Mouse (Mus musculus): ENCODE measurements around the gene Gm20855. TPM values are rescaled to one million over a fixed set of nuclear protein-coding genes. Genes with fewer than 3 reads are reported as not detected.
"Not testable (repeated sequence)": the region's sequence is repeated elsewhere in the genome, so short reads cannot be mapped to it uniquely, and the experiment has no call there.

Gm20855 gene
- polyA plus RNA-seq (2015; fragmentation: Nextera tagmentation; extraction: Ambion mirVana): not detected in 2 replicates

- not testable (repeated sequence) for H3K4me3 ChIP-seq (replicated peaks); H3K4me2 ChIP-seq (replicated peaks); H3K9ac ChIP-seq; ATAC-seq (ENCODE audit: insufficient number of reproducible peaks, low FRiP score, low TSS enrichment, low read depth); H3K27ac ChIP-seq (replicated peaks); H3K4me1 ChIP-seq; H3K9me3 ChIP-seq (replicated peaks); H3K27me3 ChIP-seq; H3K36me3 ChIP-seq
- no CpG with 5 or more reads among the region's 6 CpGs for WGBS
Observed at GRCm38 (mm10) chrY:35131733-35132132, at the start of gene Gm20855. Gene Gm20855 (minus strand): TSS chrY:35131833.

Data from embryonic facial prominence, embryonic 15.5 days (tissue).